Mouse (Mus musculus): ENCODE measurements around the gene Rpl28. TPM values are rescaled to one million over a fixed set of nuclear protein-coding genes. Genes with fewer than 3 reads are reported as not detected.

Rpl28 gene
- total and polyA plus RNA-seq, 2 experiments from 2014 or later, result 145 to 304 TPM

DNA sequence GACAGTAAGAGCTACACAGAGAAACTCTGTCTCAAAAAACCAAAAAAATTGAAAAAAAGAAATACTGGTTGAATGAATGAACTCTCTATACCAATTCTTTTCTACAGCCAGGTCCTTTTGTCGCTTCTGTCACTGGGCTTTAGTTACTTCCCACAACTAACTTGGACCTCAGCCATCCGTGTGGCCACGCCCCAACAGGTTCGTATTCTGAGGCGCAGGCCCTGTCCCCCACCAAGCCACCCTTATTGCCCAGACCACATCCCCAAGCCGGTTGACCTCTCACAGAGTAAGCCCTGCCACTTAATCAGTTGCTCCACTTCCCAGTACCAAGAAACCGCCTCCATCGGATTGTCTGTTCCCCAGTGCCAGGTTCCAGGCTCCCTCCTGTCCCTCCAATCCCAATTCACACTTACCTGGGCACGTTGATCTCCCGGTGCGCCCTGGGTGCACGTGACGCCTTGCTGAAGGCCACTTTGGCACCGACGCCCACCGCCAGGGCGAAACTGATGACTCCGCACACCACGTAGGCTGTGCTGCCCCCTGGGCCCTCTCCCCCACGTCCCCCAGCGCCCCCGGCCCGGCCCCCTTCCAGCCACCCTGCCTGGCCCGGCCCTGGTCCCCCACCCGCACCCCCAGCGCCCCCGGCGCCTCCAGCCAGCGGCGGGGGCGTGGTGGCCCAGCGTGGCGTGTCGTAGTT lies 43.1 kb downstream of the Rpl28 start:
- Histone ChIP-seq H3K27me3 (ENCODE audit: insufficient read depth, low read length) (no peaks in the 10 kb centered on the region), H3K4me1 (ENCODE audit: insufficient read depth, low read length) (peaks cover 3% of the 10 kb centered on the region; the same call in 1 of the 2 replicates), H3K9ac (replicated peaks; ENCODE audit: low read length) (peak overlapping the region; percentile 65), H3K9me3 (ENCODE audit: low read length) (no peaks in the 10 kb centered on the region), H3K4me2 (ENCODE audit: low read depth, low read length) (peak overlapping the region; percentile 76), H3K36me3 (ENCODE audit: insufficient read depth, low read length) (no peaks in the 10 kb centered on the region), H3K27ac (peak overlapping the region; percentile 78), H3K4me3 (ENCODE audit: low read length) (peak overlapping the region; percentile 55)
- TF ChIP-seq CTCF (IDR thresholded peaks at IDR 0.05; ENCODE audit: low read depth), result no peak
- ATAC-seq, result no peak
- 7% methylated on average over 33 of the region's 34 CpGs for WGBS
- DNase-seq (ENCODE audit: low spot score), result no peak

DNA sequence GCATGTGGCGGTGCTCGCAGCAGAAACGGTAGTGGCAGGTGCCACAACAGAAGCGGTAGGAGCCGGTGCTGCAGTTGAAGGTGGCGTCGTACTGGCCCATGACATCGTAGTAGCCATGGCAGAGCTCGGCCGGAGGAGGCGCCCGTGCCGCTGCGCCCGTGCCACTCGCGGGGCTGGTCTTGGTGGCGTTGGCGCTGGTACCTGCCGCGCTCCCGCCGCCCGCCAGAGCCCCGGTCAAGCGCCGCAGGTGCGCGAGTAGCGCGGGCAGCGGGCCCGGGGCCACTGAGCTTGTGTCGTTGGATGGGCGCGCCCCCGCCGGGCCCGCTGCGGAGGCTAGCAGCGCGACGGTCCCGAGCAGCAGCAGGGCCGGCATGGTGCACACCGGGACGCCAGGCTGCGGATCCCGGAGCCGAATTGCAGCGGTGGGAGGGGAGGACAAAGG lies 43.7 kb downstream of the Rpl28 start:
- DNase-seq (ENCODE audit: low spot score), result peak; percentile 87
- Histone ChIP-seq H3K4me1 (ENCODE audit: insufficient read depth, low read length) (peaks cover 3% of the 10 kb centered on the region; the same call in 1 of the 2 replicates), H3K4me3 (ENCODE audit: low read length) (peak overlapping the region; percentile 55), H3K9me3 (ENCODE audit: low read length) (no peaks in the 10 kb centered on the region), H3K27me3 (ENCODE audit: insufficient read depth, low read length) (no peaks in the 10 kb centered on the region), H3K9ac (replicated peaks; ENCODE audit: low read length) (peak overlapping the region; percentile 65), H3K27ac (peak overlapping the region; percentile 78), H3K36me3 (ENCODE audit: insufficient read depth, low read length) (no peaks in the 10 kb centered on the region), H3K4me2 (ENCODE audit: low read depth, low read length) (peak overlapping the region; percentile 76)
- TF ChIP-seq CTCF (IDR thresholded peaks at IDR 0.05; ENCODE audit: low read depth), result peak; percentile 62
- WGBS, result 0% methylated on average over 42 of the region's 51 CpGs
- peak; percentile 94 for ATAC-seq

DNA sequence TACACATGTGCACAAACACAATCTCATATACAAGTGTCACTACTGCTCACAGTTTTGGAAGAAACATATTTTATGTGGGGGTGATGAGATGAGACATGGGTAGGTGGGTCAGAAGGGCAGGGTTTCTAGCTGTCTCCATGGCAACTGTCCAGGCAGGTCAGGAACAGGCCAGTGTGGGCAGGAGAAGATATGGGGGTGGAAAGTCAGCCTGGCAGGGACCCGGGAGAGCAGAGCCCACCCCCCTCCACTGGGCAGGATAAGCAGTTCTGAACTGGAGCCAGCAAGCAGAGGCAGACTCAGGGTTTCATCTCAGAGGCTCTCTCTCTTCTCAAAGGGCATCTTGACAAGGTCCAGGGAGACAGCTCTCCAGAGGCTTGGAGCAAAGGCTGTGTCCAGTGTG lies 45.0 kb downstream of the Rpl28 start:
- Histone ChIP-seq H3K9ac (replicated peaks; ENCODE audit: low read length) (no peak overlapping the region), H3K36me3 (ENCODE audit: insufficient read depth, low read length) (no peaks in the 10 kb centered on the region), H3K27ac (no peak overlapping the region), H3K9me3 (ENCODE audit: low read length) (no peaks in the 10 kb centered on the region), H3K4me3 (ENCODE audit: low read length) (no peak overlapping the region), H3K27me3 (ENCODE audit: insufficient read depth, low read length) (no peaks in the 10 kb centered on the region), H3K4me1 (ENCODE audit: insufficient read depth, low read length) (peaks cover 3% of the 10 kb centered on the region; the same call in 1 of the 2 replicates), H3K4me2 (ENCODE audit: low read depth, low read length) (no peak overlapping the region)
- ATAC-seq (no peak), DNase-seq (ENCODE audit: low spot score) (no peak)
- 0% methylated on average over 1 of the region's 1 CpGs for WGBS
- TF ChIP-seq CTCF (IDR thresholded peaks at IDR 0.05; ENCODE audit: low read depth), result no peak

DNA sequence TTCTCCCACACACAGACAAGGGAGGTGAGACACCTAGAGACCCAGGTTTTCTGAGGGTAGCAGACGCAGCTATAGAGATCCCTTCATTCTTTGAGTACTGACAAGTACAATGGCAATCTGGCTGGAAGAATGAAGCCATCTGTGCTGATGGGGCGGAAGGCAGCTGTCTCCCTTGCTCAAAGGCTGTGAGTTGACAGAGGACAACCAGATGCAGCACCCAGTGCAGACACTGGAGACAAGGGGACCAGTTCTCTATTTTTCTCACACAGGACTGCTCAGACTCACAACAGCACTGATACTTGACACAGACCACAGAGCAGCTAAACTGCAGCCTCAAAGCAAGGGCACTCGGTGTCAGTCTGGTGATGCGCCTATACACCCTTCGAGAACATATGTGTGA lies 49.4 kb downstream of the Rpl28 start:
- ATAC-seq (peak; percentile 30; the same call in 1 of the 2 replicates), DNase-seq (ENCODE audit: low spot score) (no peak)
- H3K9me3 ChIP-seq (ENCODE audit: low read length), result no peaks in the 10 kb centered on the region
- H3K36me3 ChIP-seq (ENCODE audit: insufficient read depth, low read length), result no peaks in the 10 kb centered on the region
- H3K4me2 ChIP-seq (ENCODE audit: low read depth, low read length), result peak overlapping the region; percentile 86
- H3K27me3 ChIP-seq (ENCODE audit: insufficient read depth, low read length), result no peaks in the 10 kb centered on the region
- WGBS, result 33% methylated on average over 5 of the region's 5 CpGs
- peak overlapping the region; percentile 57 for H3K4me3 ChIP-seq (ENCODE audit: low read length)
- TF ChIP-seq CTCF (IDR thresholded peaks at IDR 0.05; ENCODE audit: low read depth), result 0 out of 2 replicates have a peak, but pooled peaks have one; percentile 1
- 0 out of 2 replicates have a peak overlapping the region, but pooled peaks have one; percentile 14 for H3K9ac ChIP-seq (replicated peaks; ENCODE audit: low read length)
- H3K27ac ChIP-seq, result peak overlapping the region; percentile 77; the same call in 1 of the 2 replicates
- H3K4me1 ChIP-seq (ENCODE audit: insufficient read depth, low read length), result 0 out of 2 replicates have a peak, but pooled peaks cover 6% of the 10 kb centered on the region

DNA sequence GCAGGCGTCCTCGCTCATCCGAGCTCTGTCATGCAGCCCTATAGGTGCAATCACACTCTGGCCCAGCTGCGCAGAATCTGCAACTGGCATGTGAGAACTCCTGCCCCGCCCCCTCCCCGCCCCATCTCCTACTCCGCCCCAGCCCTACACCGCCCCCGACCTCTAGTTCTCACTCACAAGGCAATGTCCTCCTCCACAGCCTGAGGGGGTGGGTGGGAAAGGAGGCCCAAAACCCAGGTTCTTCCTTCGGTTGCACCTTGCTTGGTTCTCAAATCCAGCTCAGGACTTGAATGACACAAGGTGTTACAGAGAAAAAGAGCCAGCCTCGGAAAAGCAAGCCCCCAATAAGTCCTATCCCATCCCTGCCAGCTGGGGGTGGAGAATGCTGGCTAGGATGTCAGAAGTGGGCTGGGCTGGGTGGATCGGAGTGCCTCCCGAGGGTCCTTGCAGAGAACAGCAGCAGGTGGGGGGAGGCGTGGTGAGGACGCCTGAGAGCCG lies 50.0 kb downstream of the Rpl28 start:
- H3K36me3 ChIP-seq (ENCODE audit: insufficient read depth, low read length), result no peaks in the 10 kb centered on the region
- H3K4me2 ChIP-seq (ENCODE audit: low read depth, low read length), result peak overlapping the region; percentile 86
- peak overlapping the region; percentile 77; the same call in 1 of the 2 replicates for H3K27ac ChIP-seq
- ATAC-seq (peak; percentile 75), DNase-seq (ENCODE audit: low spot score) (peak; percentile 76)
- no peaks in the 10 kb centered on the region for H3K27me3 ChIP-seq (ENCODE audit: insufficient read depth, low read length)
- TF ChIP-seq CTCF (IDR thresholded peaks at IDR 0.05; ENCODE audit: low read depth), result no peak
- H3K9me3 ChIP-seq (ENCODE audit: low read length), result no peaks in the 10 kb centered on the region
- H3K4me1 ChIP-seq (ENCODE audit: insufficient read depth, low read length), result 0 out of 2 replicates have a peak, but pooled peaks cover 6% of the 10 kb centered on the region
- WGBS, result 1% methylated on average over 16 of the region's 16 CpGs
- peak overlapping the region; percentile 57 for H3K4me3 ChIP-seq (ENCODE audit: low read length)
- peak overlapping the region; percentile 63 for H3K9ac ChIP-seq (replicated peaks; ENCODE audit: low read length)

DNA sequence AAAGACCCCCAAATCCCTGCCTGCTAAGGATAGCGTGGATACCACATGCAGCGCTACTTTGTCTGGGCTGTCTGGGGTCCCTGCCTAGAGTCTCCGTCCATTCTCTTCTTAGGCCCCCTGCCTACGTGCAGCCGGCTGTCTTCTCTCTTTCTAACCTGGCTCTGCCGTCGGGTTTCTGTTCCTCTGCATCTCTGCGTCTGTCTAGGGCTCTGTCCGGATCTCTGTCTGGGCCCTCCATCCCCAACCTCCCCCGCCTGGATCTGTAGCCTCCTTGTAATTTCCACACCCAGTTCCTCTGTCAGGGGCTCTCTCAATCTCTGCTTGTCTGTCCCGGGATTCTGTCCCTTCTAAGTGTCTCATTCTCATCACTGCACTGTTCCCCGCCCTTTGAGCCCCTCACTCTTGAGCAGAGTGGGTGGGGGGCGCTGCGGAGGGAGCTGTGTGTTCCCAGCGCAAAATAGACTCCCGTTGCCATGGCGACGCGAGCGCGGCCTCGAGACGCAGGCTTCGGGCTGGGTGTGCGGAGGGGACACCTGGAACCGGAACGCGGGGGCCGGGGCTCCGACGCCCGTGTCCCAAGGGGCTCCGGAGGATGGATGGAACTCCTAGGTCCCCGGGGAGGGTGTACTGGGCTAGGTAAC lies 51.0 kb downstream of the Rpl28 start:
- Histone ChIP-seq H3K4me1 (ENCODE audit: insufficient read depth, low read length) (0 out of 2 replicates have a peak, but pooled peaks cover 6% of the 10 kb centered on the region), H3K9ac (replicated peaks; ENCODE audit: low read length) (peak overlapping the region; percentile 63), H3K27me3 (ENCODE audit: insufficient read depth, low read length) (no peaks in the 10 kb centered on the region), H3K27ac (peak overlapping the region; percentile 77), H3K36me3 (ENCODE audit: insufficient read depth, low read length) (no peaks in the 10 kb centered on the region), H3K4me2 (ENCODE audit: low read depth, low read length) (peak overlapping the region; percentile 86), H3K4me3 (ENCODE audit: low read length) (peak overlapping the region; percentile 57), H3K9me3 (ENCODE audit: low read length) (no peaks in the 10 kb centered on the region)
- ATAC-seq (peak; percentile 27), DNase-seq (ENCODE audit: low spot score) (peak; percentile 90)
- WGBS, result under 1% methylated on average over 34 of the region's 34 CpGs
- no peak for TF ChIP-seq CTCF (IDR thresholded peaks at IDR 0.05; ENCODE audit: low read depth)

Measured in hindbrain, postnatal 0 days (tissue).